Mouse (Mus musculus): ENCODE measurements around the gene Gm10696. TPM values are rescaled to one million over a fixed set of nuclear protein-coding genes. Genes with fewer than 3 reads are reported as not detected.
"Not testable (repeated sequence)": the region's sequence is repeated elsewhere in the genome, so short reads cannot be mapped to it uniquely, and the experiment has no call there.

The Gm10696 gene
- total RNA-seq (2022), result not detected

- not testable (repeated sequence) for DNase-seq (ENCODE audit: low spot score)
Observed at GRCm38 (mm10) chr3:94178093-94178492, at the start of gene Gm10696. Gene Gm10696 (minus strand): TSS chr3:94178193.

GRCm38 (mm10) chr3:94196414-94196813, 18.4 kb upstream of the Gm10696 start, which contains the start of gene Gm5286:
Gene Gm5286 (plus strand): TSS chr3:94196714.
- DNase-seq (ENCODE audit: low spot score), result not testable (repeated sequence)

GRCm38 (mm10) chr3:94167351-94167750, 10.6 kb downstream of the Gm10696 start:
- not testable (repeated sequence) for DNase-seq (ENCODE audit: low spot score)

Other genes with a start within 250 kb of the Gm10696 start
- gene Gm9117, start 234.7 kb downstream of the Gm10696 start, total RNA-seq (2022), result not detected
- gene Tdpoz5, start 216.9 kb downstream of the Gm10696 start, total RNA-seq (2022), result not detected
- not detected for gene Gm9125, start 123.3 kb downstream of the Gm10696 start, total RNA-seq (2022)
- gene Gm10697, start 105.5 kb downstream of the Gm10696 start, total RNA-seq (2022), result not detected
- not detected for gene Gm5286, start 18.5 kb upstream of the Gm10696 start, total RNA-seq (2022)
- gene Gm4778, start 85.8 kb upstream of the Gm10696 start, total RNA-seq (2022), result not detected
- gene Them4, start 131.9 kb upstream of the Gm10696 start, total RNA-seq (2022), result 10 to 100 TPM; 13.2 to 15.4 (median 14.2) TPM
- not detected for gene Them5, start 163.9 kb upstream of the Gm10696 start, total RNA-seq (2022)
- under 1 TPM in 2 of 4 experiments, not detected in 2; 0.31 to 0.46 TPM for gene C2cd4d, start 184.2 kb upstream of the Gm10696 start, total RNA-seq (2022)
- gene Rorc, start 194.6 kb upstream of the Gm10696 start, total RNA-seq (2022), result 10 to 100 TPM; 36.3 to 53.0 (median 47.2) TPM
- under 1 TPM in 3 of 4 experiments, not detected in 1; 0.14 to 0.37 (median 0.17) TPM for gene Lingo4, start 220.3 kb upstream of the Gm10696 start, total RNA-seq (2022)
- 1 to 10 TPM; 4.5 to 7.0 (median 6.1) TPM for gene Tdrkh, start 235.1 kb upstream of the Gm10696 start, total RNA-seq (2022)